Comparison of ENCODE assay signal across 30 mouse cellular contexts in the genomic region with DNA sequence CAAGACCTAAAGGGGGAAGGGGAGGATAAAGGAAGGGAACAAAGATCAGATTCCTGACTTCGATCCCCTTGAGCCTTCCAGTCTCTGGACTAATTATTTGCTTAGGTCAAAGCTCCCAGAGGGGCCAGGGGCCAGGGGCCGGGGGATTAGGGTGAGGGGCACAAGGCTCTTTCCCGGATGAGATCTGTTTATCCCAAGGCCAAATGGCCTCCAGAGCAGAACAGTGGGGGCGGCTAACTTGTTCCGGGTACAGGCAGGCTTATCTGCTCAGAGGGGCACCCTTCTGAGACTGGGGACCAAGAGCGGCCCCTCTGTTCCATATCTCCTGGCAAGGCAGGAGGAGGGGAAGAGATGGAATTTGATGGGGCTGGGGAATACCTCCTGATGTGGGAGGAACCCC. TPM values are rescaled to one million over a fixed set of nuclear protein-coding genes. Genes with fewer than 3 reads are reported as not detected.
A peak's percentile ranks its signal among the peaks of the same experiment; 100 is the strongest.
DNase-seq lines count a peak whose midpoint lies in the region; ATAC-seq and TF ChIP-seq lines count a peak whose summit lies in the region.
"Had no signal": no experiment of that assay in that cellular context is flagged by ENCODE, and none has a peak within 500 bp of the region (broad histone marks: within the 10 kb centered on the region; RNA-seq: fewer than 3 reads in every experiment).

No protein-coding gene starts in this region.

- no peak for TF ChIP-seq EP300 in liver, postnatal 0 days (IDR thresholded peaks at IDR 0.05; ENCODE audit: low read depth)

- WGBS in liver, embryonic 11.5 days: 23% methylated on average over 6 of the region's 6 CpGs
- 70% methylated on average over 6 of the region's 6 CpGs for WGBS in liver, postnatal 0 days (ENCODE audit: insufficient replicate concordance)
- 18% methylated on average over 6 of the region's 6 CpGs for WGBS in limb, embryonic 10.5 days

- H3K36me3 ChIP-seq in liver, embryonic 11.5 days (ENCODE audit: control insufficient read depth, insufficient read depth, low read length): no peaks in the 10 kb centered on the region
- no peaks in the 10 kb centered on the region for H3K36me3 ChIP-seq in liver, postnatal 0 days (replicated peaks; ENCODE audit: insufficient read depth, low read length)
- H3K36me3 ChIP-seq in limb, embryonic 10.5 days: no peaks in the 10 kb centered on the region
- H3K36me3 ChIP-seq: forebrain, embryonic 12.5 days; G1E; heart, embryonic 13.5 days; limb, embryonic 13.5 days; lung, embryonic 15.5 days; midbrain, embryonic 12.5 days had no signal

- no peaks in the 10 kb centered on the region for H3K9me3 ChIP-seq in liver, embryonic 11.5 days (ENCODE audit: control insufficient read depth, low read length)
- no peaks in the 10 kb centered on the region for H3K9me3 ChIP-seq in liver, postnatal 0 days (ENCODE audit: low read length)
- H3K9me3 ChIP-seq in limb, embryonic 10.5 days (replicated peaks): no peaks in the 10 kb centered on the region
- H3K9me3 ChIP-seq: forebrain, embryonic 12.5 days; G1E; heart, embryonic 13.5 days; limb, embryonic 13.5 days; lung, embryonic 15.5 days; midbrain, embryonic 12.5 days had no signal

- ATAC-seq in liver, embryonic 11.5 days (replicated peaks; ENCODE audit: low FRiP score): no peak
- no peak for ATAC-seq in liver, postnatal 0 days
- ATAC-seq: hindbrain, postnatal 0 days had no signal

- peak overlapping the region; percentile 99 for H3K27ac ChIP-seq in gastrocnemius, adult 2 months
- H3K27ac ChIP-seq in liver, embryonic 11.5 days (ENCODE audit: low read depth, low read length): peak overlapping the region; percentile 32; the same call in 1 of the 2 replicates
- H3K27ac ChIP-seq in liver, postnatal 0 days (ENCODE audit: low read depth): no peak overlapping the region
- H3K27ac ChIP-seq in limb, embryonic 10.5 days: peak overlapping the region; percentile 92
- H3K27ac ChIP-seq: forebrain, embryonic 12.5 days; heart, embryonic 13.5 days; hindbrain, postnatal 0 days; limb, embryonic 13.5 days; liver, embryonic 14.5 days; lung, embryonic 15.5 days; midbrain, embryonic 12.5 days had no signal

- no peak overlapping the region for H3K9ac ChIP-seq in liver, embryonic 11.5 days (ENCODE audit: low read depth, low read length)
- no peak overlapping the region for H3K9ac ChIP-seq in liver, postnatal 0 days (replicated peaks)
- H3K9ac ChIP-seq: forebrain, embryonic 12.5 days; heart, embryonic 13.5 days; limb, embryonic 13.5 days; liver, embryonic 14.5 days; lung, embryonic 15.5 days; midbrain, embryonic 12.5 days had no signal

- peak overlapping the region; percentile 88 for H3K4me3 ChIP-seq in gastrocnemius, adult 2 months
- H3K4me3 ChIP-seq in liver, embryonic 11.5 days (ENCODE audit: low read depth, low read length): no peak overlapping the region
- no peak overlapping the region for H3K4me3 ChIP-seq in liver, postnatal 0 days (ENCODE audit: low read depth, low read length)
- H3K4me3 ChIP-seq in limb, embryonic 10.5 days: no peak overlapping the region
- H3K4me3 ChIP-seq: erythroblast, embryonic 14.5 days; forebrain, embryonic 12.5 days; heart, embryonic 13.5 days; limb, embryonic 13.5 days; lung, embryonic 15.5 days; midbrain, embryonic 12.5 days had no signal

- no peaks in the 10 kb centered on the region for H3K27me3 ChIP-seq in liver, embryonic 11.5 days (replicated peaks; ENCODE audit: control insufficient read depth, insufficient read depth, low read length)
- no peaks in the 10 kb centered on the region for H3K27me3 ChIP-seq in liver, postnatal 0 days (ENCODE audit: insufficient read depth, low read length)
- H3K27me3 ChIP-seq in limb, embryonic 10.5 days (ENCODE audit: low read depth, poor library complexity, severe bottlenecking): no peaks in the 10 kb centered on the region
- H3K27me3 ChIP-seq: heart, embryonic 13.5 days; limb, embryonic 13.5 days; lung, embryonic 15.5 days had no signal

- no peak for TF ChIP-seq CTCF in gastrocnemius, adult 2 months (IDR thresholded peaks at IDR 0.05)
- TF ChIP-seq CTCF in liver, postnatal 0 days (IDR thresholded peaks at IDR 0.05; ENCODE audit: low read depth): no peak

- peaks cover 71% of the 10 kb centered on the region for H3K4me1 ChIP-seq in liver, embryonic 11.5 days (replicated peaks; ENCODE audit: control insufficient read depth, insufficient read depth, low read length)
- peaks cover 36% of the 10 kb centered on the region for H3K4me1 ChIP-seq in liver, postnatal 0 days (ENCODE audit: insufficient read depth)
- peaks cover 99% of the 10 kb centered on the region for H3K4me1 ChIP-seq in limb, embryonic 10.5 days

- intact Hi-C loops in gastrocnemius, adult 2 months (cut with DNase I): loop anchor here (2.0 kb wide), 1 partner anchor 41 kb away; no protein-coding TSS in a partner anchor

- no peak for DNase-seq in gastrocnemius, adult 2 months
- no peak for DNase-seq in gastrocnemius, postnatal 4 days (ENCODE audit: low spot score in 2 of 2)
- no peak for DNase-seq in liver, embryonic 11.5 days (ENCODE audit: low spot score)
- DNase-seq in liver, postnatal 0 days: no peak
- DNase-seq in limb, embryonic 10.5 days (ENCODE audit: low spot score): no peak
- no peak for DNase-seq in cerebellum, postnatal 10 days
- DNase-seq in embryo, embryonic 11 days: no peak
- DNase-seq: adrenal gland, adult 8-10 months; cerebellum, adult 8-10 months; cerebellum, postnatal 36 days; heart, adult 11 months; heart, postnatal 14 days; kidney, adult 11 months; kidney, postnatal 25 days; lung, postnatal 36 days; thymus, postnatal 4 days had no signal

- H3K4me2 ChIP-seq in liver, embryonic 11.5 days: no peak overlapping the region; the same call in 1 of the 2 replicates
- no peak overlapping the region for H3K4me2 ChIP-seq in liver, postnatal 0 days (ENCODE audit: low read depth, low read length)
- H3K4me2 ChIP-seq: forebrain, embryonic 12.5 days; heart, embryonic 13.5 days; limb, embryonic 13.5 days; lung, embryonic 15.5 days; midbrain, embryonic 12.5 days had no signal

RNA-seq across cellular contexts. Expression of a gene that starts 25.2 kb away (rescaled TPM):
- total RNA-seq in gastrocnemius, adult 2 months (2021): 1 to 10 TPM in 1 of 2 experiments, under 1 TPM in 1; 0.89 to 1.4 TPM
- 1 to 10 TPM; 6.3 to 9.4 TPM for total RNA-seq in gastrocnemius, postnatal 4 days (2021)
- 20.8 and 22.2 TPM in 2 replicates for polyA plus RNA-seq in liver, embryonic 11.5 days (2014; fragmentation: Nextera tagmentation; extraction: Ambion mirVana)
- polyA plus RNA-seq in liver, postnatal 0 days (2015; fragmentation: Nextera tagmentation; extraction: Ambion mirVana): 18.7 and 19.3 TPM in 2 replicates
- 25.9 and 33.7 TPM in 2 replicates for polyA plus RNA-seq in limb, embryonic 10.5 days (2016; fragmentation: Nextera tagmentation; extraction: Ambion mirVana)

RNA-seq across cellular contexts. Expression of a gene that starts 59.1 kb away (rescaled TPM):
- total RNA-seq in gastrocnemius, adult 2 months (2021): over 10,000 TPM; 28,899 to 38,022 TPM
- over 10,000 TPM in 1 of 2 experiments, 1,000 to 10,000 TPM in 1; 9,881 to 10,830 TPM for total RNA-seq in gastrocnemius, postnatal 4 days (2021)
- polyA plus RNA-seq in liver, embryonic 11.5 days (2014; fragmentation: Nextera tagmentation; extraction: Ambion mirVana): 1.5 and 2.4 TPM in 2 replicates
- polyA plus RNA-seq in liver, postnatal 0 days (2015; fragmentation: Nextera tagmentation; extraction: Ambion mirVana): 3.6 and 72.5 TPM in 2 replicates
- polyA plus RNA-seq in limb, embryonic 10.5 days (2016; fragmentation: Nextera tagmentation; extraction: Ambion mirVana): 1.6 and 1.7 TPM in 2 replicates
- total RNA-seq: G1E; layer of hippocampus, adult 18-20 months; left cerebral cortex, adult 18-20 months; left cerebral cortex, postnatal 14 days had no signal
- polyA plus RNA-seq: erythroblast, embryonic 14.5 days; G1E; small intestine, adult 2 months; testis, adult 2 months had no signal
